Mouse (Mus musculus) cerebellum, postnatal 25 days (tissue): ENCODE measurements around the gene Cd38.

ENCODE experiments used
- DNase-seq, 2 experiments: peaks; one replicate each; pipeline ENCODE4 v3.0.0; 2021; ENCODE audit warnings: mixed read lengths in 2 of 2

The Cd38 gene

GRCm38 (mm10) chr5:43868253-43868652, at the start of gene Cd38:
Cd38 (plus strand) TSS chr5:43868553.
- no peak for DNase-seq

- no peak for DNase-seq
Measured at GRCm38 (mm10) chr5:43818695-43819094, 49.7 kb upstream of the Cd38 start, which contains the start of gene Bst1. Bst1 (plus strand) TSS chr5:43818885.

GRCm38 (mm10) chr5:43820785-43821184, 47.6 kb upstream of the Cd38 start:
- DNase-seq: no peak

- DNase-seq: no peak
Measured at GRCm38 (mm10) chr5:43821538-43821937, 46.8 kb upstream of the Cd38 start, which contains the start of gene Fbxl5. Fbxl5 (minus strand) TSS chr5:43821638.

- DNase-seq: no peak
Measured at GRCm38 (mm10) chr5:43822199-43822598, 46.2 kb upstream of the Cd38 start.

- DNase-seq: no peak
Measured at GRCm38 (mm10) chr5:43822824-43823223, 45.5 kb upstream of the Cd38 start.

GRCm38 (mm10) chr5:43824580-43824979, 43.8 kb upstream of the Cd38 start:
- DNase-seq: no peak

- DNase-seq: no peak
Measured at GRCm38 (mm10) chr5:43826883-43827282, 41.5 kb upstream of the Cd38 start.

- no peak for DNase-seq
Measured at GRCm38 (mm10) chr5:43827366-43827765, 41.0 kb upstream of the Cd38 start.

GRCm38 (mm10) chr5:43836590-43836989, 31.8 kb upstream of the Cd38 start:
- peak in 1 of 2 experiments; percentile 57 for DNase-seq

- peak; percentile 43 to 67 for DNase-seq
Measured at GRCm38 (mm10) chr5:43837372-43837771, 31.0 kb upstream of the Cd38 start.

- DNase-seq: peak in 1 of 2 experiments; percentile 60
Measured at GRCm38 (mm10) chr5:43841144-43842010, 27.0 kb upstream of the Cd38 start.

- DNase-seq: no peak
Measured at GRCm38 (mm10) chr5:43842011-43842285, 26.4 kb upstream of the Cd38 start.

GRCm38 (mm10) chr5:43842576-43843155, 25.7 kb upstream of the Cd38 start:
- no peak for DNase-seq

- no peak for DNase-seq
Measured at GRCm38 (mm10) chr5:43845083-43845482, 23.3 kb upstream of the Cd38 start.

GRCm38 (mm10) chr5:43845646-43846045, 22.7 kb upstream of the Cd38 start:
- no peak for DNase-seq

- no peak for DNase-seq
Measured at GRCm38 (mm10) chr5:43846227-43846626, 22.1 kb upstream of the Cd38 start.

- no peak for DNase-seq
Measured at GRCm38 (mm10) chr5:43847555-43847954, 20.8 kb upstream of the Cd38 start.

GRCm38 (mm10) chr5:43848275-43848674, 20.1 kb upstream of the Cd38 start:
- DNase-seq: no peak

GRCm38 (mm10) chr5:43853096-43853867, 15.1 kb upstream of the Cd38 start:
- no peak for DNase-seq

- no peak for DNase-seq
Measured at GRCm38 (mm10) chr5:43853868-43854488, 14.4 kb upstream of the Cd38 start.

- no peak for DNase-seq
Measured at GRCm38 (mm10) chr5:43855769-43856168, 12.6 kb upstream of the Cd38 start.

- DNase-seq: no peak
Measured at GRCm38 (mm10) chr5:43859663-43860062, 8.7 kb upstream of the Cd38 start.
